Mouse (Mus musculus) testis, adult 2 months (tissue): ENCODE results near the gene Myl6.

Source experiments
- CTCF ChIP-seq: fragments of 200-500 bp; IDR thresholded peaks from 2 replicates; pipeline ENCODE4 v1.5.1; 2012; ENCODE audit warnings: low read depth, mild to moderate bottlenecking, inconsistent platforms, low read length, moderate library complexity; ENCODE audit not compliant: control insufficient read depth, insufficient read depth, insufficient replicate concordance
- POLR2A ChIP-seq: fragments of 200-500 bp; IDR thresholded peaks from 2 replicates; pipeline ENCODE4 v1.6.1; 2012; ENCODE audit warnings: low read depth, mild to moderate bottlenecking, inconsistent platforms, low read length, moderate library complexity; ENCODE audit not compliant: control insufficient read depth

DNA sequence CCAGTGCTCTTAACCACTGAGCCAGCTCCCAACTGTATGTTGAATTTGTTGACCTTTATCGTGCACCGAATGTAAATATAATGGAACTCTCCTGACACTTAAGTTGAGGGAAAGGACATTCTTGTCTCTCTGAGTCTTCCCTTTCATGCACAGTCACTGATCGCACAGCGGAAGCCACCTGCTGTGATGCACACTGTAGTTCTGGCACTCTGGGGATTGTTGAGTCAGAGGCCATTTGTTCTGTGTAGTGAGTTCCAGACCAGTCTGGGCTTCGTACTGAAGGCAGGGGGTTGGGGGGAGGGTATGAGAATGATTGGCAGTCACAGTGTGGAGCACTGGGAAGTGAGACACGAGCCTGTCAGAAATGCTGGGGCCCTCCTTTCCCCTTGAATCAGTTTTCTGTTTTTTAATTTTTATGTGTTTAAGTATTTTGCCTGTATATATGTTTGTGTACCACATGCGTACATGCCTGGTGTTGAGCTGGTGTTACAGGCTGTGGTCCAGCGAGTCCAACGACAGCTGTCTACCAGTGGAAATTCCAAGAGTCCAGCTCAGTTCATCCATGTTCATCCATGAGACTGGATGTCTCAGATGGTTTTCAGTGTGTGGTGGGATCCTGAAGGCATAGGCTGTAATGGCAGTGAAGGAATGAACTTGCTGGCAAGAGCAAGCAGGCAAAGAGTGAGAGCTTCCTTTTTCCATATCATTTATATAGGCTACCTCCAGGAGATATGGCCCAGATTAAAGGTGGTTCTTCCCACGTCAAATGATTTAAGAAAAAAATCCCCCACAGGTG lies 52.4 kb downstream of the Myl6 start:
- TF ChIP-seq POLR2A (no peak), CTCF (no peak)
